Mouse (Mus musculus): ENCODE results near the gene Gga2.
A peak's percentile ranks its signal among the peaks of the same experiment; 100 is the strongest.

The Gga2 gene

DNA sequence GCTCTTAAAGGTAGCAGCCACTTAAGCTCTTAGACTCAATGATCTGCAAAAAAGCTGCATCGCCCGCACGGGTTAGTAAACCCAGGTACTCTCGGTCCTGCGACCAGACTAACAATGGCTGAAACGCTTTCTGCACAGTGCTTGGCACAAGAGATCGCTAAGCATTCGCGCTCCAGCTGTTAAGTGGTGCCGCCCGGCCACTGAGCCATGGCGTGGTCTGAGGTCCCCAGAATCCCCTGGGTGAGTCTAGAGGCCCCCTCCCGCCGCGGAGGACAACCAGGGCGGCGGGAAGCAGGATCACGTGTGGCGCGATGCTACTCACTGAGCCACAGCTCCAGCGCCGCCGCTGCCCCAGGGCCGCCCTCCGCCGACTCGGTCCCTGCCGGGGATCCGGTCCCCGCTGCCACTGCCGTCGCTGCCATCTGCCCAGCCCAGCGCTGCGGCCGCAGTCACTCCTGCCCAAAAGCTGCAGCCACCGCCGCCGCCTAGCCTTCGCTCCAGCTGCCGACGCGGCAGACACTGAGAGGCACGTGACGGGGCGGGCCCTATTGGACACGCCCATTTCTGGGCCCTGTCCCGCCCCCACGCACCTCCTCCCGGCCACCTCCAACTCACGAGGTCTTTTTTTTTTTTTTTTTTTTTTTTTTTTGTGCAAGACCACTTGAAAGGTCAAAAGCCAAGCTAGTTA is at the start of gene Gga2:
TSS of gene Gga2 (minus strand) at position 556 of the 688 bp plus-strand sequence.
- peak; percentile 92 to 94 for DNase-seq

- no peak for DNase-seq
Measured at GRCm38 (mm10) chr7:122067517-122068381, 46.7 kb upstream of the Gga2 start.

DNA sequence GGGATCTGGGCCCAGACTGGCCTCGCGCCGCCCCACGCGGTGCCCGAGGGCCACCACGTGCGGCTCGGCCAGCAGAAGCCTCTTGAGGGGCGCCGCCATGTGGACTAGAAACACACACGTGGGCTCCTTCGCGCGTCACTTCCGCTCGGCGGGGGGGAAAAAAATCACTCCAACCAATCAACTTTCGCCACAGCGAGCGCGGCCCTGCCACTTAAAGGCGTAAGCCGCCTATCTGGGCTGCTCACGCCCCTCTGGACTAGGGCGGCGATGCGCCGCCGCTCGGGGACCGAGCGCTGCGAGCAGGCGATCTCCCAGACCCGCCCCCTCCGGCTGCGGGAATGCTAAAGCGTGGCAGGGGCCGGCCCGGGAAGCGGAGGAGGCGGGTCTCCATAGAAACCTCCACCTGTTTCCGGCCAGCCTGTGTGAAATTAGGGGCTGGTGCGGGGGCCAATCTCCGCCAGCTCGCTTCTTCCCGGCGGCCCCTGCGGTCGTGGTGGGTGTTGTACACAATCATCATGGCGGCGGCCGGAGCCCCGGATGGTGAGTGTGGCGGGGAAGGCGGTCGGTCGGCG is 46.0 kb upstream of the Gga2 start, which contains the start of the genes Ubfd1 and Ears2:
TSS of gene Ubfd1 (plus strand) at position 231 of the 572 bp plus-strand sequence.
TSS of gene Ears2 (minus strand) at position 319 of the 572 bp plus-strand sequence.
- DNase-seq = peak; percentile 96 to 97

- no peak for DNase-seq
Measured at GRCm38 (mm10) chr7:122066102-122066944, 45.3 kb upstream of the Gga2 start.

GRCm38 (mm10) chr7:122065656-122066055 is 44.6 kb upstream of the Gga2 start:
- DNase-seq = no peak

DNA sequence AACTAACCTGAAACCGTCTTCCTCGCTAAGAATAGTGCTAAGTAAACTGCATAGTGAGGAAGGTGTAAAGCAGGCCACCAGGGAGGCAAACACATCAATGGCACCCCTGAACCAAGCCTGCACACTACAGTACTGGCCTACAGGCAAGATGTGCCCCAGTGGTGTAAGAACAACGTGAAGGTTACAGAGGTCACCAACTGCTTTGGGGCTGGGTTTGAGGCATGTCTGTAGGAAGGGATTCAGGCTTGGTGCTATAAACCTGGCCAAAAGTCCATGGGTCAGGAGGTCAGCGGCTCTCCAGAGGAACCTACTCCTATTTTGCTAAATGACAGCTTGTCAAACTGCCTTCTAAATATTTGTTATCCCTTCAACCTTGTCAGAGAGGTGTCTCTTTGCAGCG is 35.6 kb upstream of the Gga2 start:
- DNase-seq = no peak

DNA sequence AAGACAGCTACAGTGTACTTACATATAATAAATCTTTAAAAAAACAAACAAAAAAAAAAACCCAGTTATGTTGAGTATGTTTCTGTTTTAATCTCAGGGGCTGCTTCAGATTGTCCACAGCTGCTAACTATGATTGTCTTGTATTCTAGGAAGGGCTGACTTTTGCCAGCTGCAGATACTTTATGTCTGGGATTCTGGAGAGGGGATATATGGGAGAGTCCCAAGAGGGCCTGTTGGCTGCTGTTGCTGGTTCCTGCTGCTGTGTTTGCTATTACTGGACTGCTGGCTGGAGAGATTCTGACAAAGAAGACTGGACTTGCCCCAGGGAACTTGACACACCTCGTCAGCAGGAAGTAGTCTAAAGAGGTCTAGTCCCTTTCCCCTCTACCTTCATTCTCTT is 29.8 kb upstream of the Gga2 start:
- DNase-seq = peak; percentile 67 to 74

DNA sequence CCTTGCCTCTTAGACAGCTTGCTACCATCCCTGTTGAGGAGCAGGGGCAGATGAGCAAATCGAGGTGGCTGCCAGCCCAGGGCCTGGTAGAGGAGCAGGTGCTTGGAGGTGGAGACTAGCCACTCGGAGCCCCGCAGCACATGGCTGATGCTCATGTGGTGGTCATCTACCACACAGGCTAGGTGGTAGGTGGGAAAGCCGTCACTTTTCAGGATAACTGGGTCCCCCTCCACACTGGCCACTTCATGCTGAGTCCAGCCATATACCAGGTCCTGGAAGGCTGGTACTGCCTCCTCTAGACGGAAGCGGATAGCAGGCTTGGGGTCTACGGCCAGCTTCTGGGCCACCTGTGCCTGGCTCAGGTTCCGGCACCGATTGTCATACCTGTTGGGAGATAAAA is 27.2 kb upstream of the Gga2 start:
- DNase-seq = no peak

DNA sequence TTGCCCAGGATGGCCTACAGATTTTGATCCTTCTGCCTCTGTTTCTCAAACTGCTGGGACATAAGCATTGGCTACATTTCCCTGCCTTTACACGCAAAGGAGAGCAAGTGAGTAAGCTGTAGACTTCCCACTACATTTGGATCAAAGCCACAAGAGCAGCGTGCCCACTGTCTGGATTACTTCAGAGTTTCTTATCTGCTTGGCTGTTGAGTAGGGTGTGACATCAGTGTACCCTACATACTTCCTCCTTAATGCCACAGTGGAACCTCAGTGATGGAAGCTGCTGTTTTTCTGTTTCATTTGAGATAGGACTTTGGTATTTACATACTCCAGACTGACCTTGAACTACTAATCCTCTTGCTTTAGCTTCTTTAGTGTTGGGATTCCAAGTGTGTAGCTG is 25.8 kb upstream of the Gga2 start:
- DNase-seq = no peak

- no peak for DNase-seq
Measured at GRCm38 (mm10) chr7:122045711-122046110, 24.7 kb upstream of the Gga2 start.

- peak; percentile 39 to 64 for DNase-seq
Measured at GRCm38 (mm10) chr7:122045181-122045634, 24.2 kb upstream of the Gga2 start.

DNA sequence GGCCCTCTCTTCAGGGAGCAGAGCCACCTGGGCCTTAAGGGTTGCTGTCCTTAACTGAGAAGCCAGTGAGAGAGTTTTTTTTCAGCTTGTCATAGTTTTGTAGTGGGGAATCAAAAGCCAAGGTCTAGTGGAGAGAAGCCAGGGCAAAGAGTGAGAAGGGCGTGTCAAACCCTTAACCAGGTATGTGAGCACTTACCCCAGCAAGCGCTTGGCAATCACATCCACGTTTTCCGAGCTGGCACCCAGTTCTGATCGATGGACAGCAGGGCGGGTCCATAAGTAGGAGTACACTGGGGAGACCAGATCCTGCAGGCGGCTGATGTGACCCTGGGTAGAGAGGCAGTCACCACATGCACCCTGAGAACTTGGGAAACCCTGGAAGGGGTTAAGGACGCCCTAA is 23.1 kb upstream of the Gga2 start:
- DNase-seq = no peak

GRCm38 (mm10) chr7:122034348-122034747 is 13.3 kb upstream of the Gga2 start:
- peak; percentile 43 to 54 for DNase-seq

DNA sequence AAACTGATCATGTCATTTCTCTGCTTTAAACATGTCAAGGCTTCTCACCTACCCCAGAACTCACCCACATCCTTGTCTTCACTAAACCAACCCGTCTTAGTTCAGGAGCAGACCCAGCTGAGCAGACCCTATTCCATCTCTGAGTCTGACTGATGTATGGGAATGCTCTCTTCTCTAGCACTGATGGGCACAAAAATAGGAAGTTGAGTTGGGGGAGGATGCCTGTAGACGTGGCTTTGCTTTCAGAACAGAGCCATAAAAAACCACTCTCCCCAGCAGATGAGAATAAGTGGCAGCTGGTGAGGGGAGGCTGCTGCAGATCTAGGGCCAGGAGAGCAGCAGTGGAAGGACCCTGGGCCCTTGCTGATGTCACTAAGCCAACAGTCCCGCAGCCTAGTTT is 12.3 kb upstream of the Gga2 start:
- no peak for DNase-seq

DNA sequence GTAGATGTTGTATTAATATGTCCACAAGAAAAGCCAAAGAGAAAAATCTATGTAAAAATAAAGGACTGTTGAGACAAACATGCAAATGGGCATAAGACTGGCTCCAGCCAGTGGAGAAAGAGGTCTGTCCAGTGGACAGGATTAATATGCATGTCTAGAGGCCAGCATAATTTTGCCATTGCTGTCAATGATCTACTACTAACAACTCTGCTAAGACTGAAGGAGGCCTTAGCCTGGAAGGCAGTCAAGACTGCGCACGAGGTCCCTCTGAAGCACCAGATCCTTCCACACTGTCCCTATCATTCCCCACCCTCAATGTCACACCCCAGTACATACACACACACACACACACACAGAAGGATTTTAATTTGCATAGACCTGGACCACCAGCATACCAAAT is 1.1 kb upstream of the Gga2 start:
- DNase-seq = peak in 1 of 2 experiments; percentile 21

DNA sequence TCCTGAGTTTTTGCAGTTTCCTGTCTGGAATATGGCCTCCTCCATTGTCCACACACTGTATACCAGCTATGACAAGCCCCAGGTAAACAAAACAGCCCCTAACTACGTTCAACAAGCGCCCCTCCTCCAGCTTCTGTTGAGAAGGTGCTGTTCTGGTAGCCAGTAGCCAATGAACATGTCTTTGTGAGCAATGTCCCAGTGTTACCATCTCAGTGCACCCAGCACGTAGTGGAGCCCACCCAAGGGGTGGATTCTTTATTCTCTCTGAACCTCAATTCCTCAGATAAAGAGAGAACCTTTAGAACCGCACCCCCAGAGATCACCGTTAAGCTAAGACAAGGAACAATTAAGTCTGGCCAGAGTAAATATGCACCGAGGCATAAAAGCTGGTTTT is 752 bp downstream of the Gga2 start:
- DNase-seq = peak; percentile 14 to 35

DNA sequence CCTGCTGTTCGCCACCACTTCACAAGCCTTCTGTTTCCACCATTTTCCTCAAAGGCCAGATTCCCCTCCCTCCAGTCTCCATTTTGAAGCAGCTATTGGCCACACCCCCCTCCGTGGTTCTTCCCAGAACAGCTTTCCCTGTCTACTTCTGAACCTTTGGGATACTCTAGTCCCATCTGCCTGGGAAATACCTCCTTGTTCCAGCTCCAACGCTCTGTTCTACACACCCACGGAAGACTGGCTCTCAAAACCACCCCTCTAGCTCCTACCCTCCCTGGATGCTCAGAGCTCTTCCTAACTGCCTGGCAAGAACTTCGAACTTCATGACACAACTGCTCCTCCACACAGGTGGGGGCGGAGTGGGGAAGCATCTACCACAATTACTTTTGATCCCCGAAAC is 2.0 kb downstream of the Gga2 start:
- DNase-seq = no peak

- DNase-seq = no peak
Measured at GRCm38 (mm10) chr7:122018247-122018646, 2.8 kb downstream of the Gga2 start.

GRCm38 (mm10) chr7:122015734-122016133 is 5.3 kb downstream of the Gga2 start:
- DNase-seq = peak; percentile 18 to 40

DNA sequence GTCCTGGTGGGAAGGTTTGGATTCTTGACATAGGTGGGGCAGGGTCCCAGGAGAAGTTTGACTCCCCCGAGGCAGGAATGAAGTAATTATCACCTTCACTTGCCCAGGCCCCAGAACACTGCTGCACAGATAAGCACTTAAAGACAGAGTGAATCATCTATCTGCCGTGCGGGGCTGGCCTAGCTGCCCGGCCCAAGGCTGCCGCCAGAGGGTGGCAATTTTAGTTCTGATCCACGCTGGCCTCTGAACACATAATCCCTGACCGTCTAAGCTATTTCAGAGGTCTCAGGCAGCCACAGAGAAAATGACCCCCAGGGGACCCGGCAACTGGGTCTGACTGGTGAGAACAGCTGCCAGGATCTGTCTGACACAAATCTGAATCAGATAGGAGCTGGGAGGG is 5.9 kb downstream of the Gga2 start:
- peak; percentile 54 to 73 for DNase-seq

GRCm38 (mm10) chr7:122012949-122013348 is 8.1 kb downstream of the Gga2 start:
- DNase-seq = no peak

DNA sequence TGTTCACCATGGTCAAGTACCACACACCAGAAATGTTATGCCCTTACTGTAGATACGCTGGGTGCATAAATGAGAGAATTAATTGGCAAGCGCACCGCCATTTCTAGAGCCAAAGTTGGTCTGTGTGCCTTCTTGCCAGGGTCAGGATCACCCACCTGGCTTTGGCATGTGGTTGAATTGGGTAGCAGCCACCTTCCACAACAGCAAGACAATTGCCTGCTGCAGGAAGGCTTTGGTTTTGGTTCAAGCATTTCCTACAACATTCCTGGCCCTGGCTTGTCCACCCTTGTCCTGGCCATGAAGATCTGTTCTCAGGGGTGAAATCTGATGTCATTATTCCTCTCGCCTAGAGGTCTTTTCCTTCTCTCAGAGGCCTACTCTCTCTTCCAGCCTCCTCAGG is 8.7 kb downstream of the Gga2 start:
- no peak for DNase-seq

GRCm38 (mm10) chr7:122000396-122000795 is 20.6 kb downstream of the Gga2 start:
- no peak for DNase-seq

All from kidney, postnatal 4 days (tissue).